Mouse (Mus musculus): ENCODE measurements around the gene Flcn. TPM values are rescaled to one million over a fixed set of nuclear protein-coding genes. Genes with fewer than 3 reads are reported as not detected.
A peak's percentile ranks its signal among the peaks of the same experiment; 100 is the strongest.

Flcn gene
- total RNA-seq, 2 experiments from 2014 or later = 41.9 to 43.6 TPM

DNA sequence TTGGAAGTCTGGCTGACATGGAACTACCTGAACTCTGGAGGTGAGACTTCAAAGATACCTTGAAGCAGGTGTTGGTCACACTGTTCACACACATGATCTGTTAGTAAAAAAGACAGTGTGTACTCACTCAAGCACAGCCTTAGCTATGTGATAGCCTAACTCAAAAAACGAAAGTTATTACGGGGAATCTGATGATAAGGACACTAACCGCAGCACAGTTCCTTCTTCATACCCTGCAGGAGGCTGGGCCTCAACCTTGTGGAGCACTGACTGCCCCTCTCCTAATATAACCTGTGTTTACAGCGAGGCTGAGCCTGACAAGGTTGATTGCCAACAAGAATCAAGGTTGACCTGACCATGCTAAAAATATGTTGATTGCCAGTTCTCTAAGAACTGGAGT, 35.3 kb downstream of the Flcn start:
- intact Hi-C loops (cut with DNase I) = no loop called here
- no peak for DNase-seq

DNA sequence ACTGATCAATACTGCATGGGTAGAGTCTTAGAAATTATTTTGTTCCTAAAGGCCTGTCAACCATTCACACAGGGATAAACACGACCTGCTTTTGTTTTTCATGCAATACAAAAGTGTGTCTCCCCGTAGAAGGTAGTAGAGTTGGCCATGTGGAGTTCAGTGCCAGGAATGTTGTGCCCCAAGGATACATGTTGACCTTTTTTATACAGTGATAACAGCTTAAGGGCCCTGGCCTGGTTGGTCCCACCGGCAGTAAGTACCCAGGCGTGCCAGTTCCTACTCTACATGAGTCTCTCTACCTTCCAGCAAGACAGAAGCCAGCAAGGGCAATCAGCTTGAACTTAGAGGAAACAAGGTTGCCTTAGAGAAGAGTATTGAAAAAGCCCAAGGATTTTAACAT, 36.9 kb downstream of the Flcn start:
- DNase-seq = no peak
- intact Hi-C loops (cut with DNase I) = no loop called here

DNA sequence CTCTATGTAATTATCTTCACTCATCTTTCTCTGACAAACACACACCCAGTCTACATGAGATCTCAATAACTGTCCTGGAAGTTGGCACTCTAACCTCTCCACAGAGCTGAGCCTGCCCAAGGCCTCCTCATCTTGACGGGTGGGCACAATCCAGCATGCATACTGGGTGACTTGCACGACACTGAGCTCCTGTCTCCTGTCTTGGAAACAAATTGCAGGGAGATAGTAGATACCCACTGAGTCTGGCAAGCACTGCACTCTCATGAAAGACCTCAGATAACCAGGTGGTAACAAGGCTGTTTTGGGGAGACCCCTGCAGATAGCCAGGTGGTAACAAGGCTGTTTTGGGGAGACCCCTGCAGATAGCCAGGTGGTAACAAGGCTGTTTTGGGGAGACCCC, 37.5 kb downstream of the Flcn start:
- intact Hi-C loops (cut with DNase I) = no loop called here

DNA sequence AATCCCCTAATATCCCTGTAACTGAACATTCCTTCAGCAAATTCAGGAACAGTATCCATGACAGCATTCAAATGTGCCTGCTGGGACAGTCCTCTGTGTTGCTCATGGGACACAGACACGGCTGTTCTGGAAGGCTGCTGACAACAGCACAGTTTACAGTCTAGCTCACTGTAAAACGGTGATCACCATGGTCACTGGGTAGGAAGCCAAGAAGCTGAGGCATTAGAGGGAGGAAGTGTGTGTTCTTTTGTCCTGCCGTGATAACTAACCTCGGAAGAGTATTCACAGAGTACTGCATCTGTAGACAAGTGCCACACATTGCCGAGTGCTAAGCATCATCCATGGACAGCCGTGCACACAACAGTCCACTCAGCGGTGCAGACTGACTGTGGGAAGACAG, 39.1 kb downstream of the Flcn start:
- DNase-seq = no peak
- intact Hi-C loops (cut with DNase I) = no loop called here

More for the DNA sequence above, 37.5 kb downstream of the Flcn start:
- no peak for DNase-seq

DNA sequence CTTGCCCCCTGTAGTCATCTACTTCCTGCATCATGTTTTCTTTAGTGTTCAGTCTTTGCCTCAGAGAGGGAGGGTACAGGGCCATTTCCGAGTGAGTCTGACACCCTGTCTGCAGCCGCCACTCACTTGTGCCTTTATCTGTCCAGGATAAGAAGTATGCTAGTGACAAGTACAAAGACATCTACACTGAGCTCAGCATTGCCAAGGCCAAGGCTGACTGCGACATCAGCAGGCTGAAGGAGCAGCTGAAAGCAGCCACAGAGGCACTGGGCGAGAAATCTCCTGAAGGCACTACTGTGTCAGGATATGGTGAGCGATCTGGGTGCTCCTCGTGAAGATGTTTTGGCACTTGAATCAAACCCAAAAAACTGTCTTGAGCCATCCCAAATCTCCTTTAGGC, 40.1 kb downstream of the Flcn start:
- intact Hi-C loops (cut with DNase I) = no loop called here
- DNase-seq = no peak

DNA sequence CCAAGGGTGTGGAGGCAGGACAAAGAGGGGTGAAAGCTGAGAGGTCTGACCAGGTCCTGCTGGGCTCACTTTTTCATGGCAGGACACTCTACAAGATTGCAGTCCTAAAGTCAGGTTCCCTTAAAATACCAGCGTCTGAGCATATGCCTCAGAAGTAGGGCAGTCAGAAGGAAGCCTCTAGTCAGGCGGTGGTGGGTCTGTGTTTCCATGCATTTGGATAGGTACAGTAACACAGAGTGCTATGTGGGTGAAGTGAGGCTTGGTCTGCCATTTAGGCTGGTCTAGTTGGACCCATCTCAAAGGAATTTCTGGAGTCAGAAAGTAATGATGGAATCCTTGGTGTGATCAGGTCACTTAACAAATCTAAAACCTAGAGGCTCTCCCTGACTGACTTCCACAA, 40.5 kb downstream of the Flcn start:
- intact Hi-C loops (cut with DNase I) = no loop called here
- no peak for DNase-seq

DNA sequence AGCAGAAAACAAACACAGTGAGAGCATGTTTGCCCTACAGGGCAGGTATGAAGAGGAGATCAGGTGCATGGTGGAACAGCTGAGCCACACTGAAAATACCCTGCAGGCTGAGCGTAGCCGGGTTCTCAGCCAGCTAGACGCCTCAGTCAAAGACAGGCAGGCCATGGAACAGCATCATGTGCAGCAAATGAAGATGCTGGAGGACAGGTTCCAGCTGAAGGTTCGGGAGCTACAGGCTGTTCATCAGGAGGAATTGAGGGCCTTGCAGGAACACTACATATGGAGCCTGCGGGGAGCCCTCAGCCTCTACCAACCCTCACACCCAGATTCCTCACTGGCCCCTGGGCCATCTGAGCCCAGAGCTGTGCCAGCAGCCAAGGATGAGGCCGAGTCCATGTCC, 49.0 kb downstream of the Flcn start:
- no peak for DNase-seq
- intact Hi-C loops (cut with DNase I) = no loop called here

DNA sequence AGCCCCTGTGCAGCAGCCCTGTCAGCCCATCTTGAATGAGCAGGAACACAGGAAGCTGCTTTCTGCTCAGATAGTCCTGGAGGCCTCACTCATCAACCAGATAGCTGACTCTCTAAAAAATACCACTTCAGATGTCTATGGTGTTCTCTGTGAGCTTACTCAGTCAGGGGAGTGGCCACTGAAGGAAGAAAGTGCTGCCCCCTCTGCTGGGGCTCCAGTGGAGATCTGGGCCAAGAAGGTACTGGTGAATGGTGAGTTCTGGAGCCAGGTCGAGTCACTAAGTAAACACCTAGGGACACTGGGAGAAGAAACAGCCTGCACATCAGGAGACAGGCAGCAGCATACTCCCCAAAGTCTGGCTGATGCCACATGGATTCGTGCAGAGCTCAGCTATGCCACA, 50.2 kb downstream of the Flcn start:
- no peak for DNase-seq
- intact Hi-C loops (cut with DNase I) = no loop called here

DNA sequence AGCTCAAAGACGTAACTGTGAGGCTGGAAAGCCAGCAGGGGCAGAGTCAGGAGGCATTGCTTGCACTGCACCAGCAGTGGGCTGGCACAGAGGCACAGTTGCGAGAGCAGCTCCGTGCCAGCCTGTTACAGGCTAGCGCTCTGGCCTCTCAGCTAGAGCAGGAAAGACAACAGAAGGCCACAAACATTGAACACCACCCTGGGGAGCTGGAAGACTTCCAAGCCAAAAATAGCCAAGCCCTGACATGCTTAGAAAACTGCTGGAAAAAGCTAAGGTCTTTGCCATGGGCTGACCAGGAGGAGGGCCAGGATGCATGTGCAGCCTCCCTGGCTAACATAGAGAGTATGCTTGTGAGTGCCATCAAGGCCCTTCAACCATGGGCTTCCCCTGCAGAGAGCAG, 50.6 kb downstream of the Flcn start:
- DNase-seq = peak in 1 of 2 experiments; percentile 43
- intact Hi-C loops (cut with DNase I) = no loop called here

DNA sequence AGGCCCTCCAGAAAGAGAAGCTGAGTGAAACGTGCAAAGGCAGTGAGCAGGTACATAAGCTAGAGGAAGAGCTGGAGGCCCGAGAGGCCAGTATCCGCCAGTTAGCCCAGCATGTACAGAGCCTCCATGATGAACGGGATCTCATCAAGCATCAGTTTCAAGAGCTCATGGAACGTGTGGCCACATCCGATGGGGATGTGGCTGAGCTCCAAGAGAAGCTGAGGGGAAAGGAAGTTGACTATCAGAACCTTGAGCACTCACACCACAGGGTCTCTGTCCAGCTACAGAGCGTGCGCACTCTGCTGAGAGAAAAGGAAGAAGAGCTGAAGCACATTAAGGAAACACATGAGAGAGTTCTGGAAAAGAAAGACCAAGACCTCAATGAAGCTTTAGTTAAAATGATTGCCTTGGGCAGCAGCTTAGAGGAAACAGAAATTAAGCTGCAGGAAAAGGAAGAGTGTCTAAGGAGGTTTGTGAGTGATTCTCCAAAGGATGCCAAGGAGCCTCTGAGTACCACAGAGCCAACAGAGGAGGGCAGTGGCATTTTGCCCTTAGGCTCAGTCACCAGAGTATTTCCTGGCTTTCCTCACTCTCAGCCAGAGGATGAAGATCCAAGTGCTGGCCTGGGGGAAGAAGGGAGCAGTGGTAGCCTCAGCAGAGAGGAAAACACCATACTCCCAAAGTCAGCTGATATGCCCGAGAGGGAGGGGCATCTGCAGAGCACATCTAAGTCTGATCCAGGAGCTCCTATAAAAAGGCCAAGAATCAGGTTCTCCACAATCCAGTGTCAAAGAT, 51.4 kb downstream of the Flcn start:
- no peak for DNase-seq
- intact Hi-C loops (cut with DNase I) = no loop called here

DNA sequence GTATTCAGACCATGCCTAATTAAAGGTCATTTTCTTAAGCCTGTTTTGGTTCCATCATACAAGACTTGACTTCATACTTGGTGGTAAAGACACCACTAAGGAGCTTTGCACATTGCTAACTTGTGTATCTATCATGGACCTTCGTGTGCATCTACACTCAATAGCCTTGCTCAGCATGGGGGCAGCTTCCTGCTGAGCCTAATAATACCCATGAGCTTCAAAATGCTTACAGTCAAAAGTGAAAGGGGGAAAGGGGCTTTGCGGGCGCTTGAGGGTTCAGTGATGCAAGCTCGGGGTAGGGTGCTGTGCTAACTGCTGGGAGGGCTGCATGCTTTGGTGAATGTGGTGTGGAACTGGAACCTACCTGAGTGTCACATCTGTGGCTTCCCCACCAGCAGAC, 53.5 kb downstream of the Flcn start:
- no peak for DNase-seq
- intact Hi-C loops (cut with DNase I) = no loop called here

DNA sequence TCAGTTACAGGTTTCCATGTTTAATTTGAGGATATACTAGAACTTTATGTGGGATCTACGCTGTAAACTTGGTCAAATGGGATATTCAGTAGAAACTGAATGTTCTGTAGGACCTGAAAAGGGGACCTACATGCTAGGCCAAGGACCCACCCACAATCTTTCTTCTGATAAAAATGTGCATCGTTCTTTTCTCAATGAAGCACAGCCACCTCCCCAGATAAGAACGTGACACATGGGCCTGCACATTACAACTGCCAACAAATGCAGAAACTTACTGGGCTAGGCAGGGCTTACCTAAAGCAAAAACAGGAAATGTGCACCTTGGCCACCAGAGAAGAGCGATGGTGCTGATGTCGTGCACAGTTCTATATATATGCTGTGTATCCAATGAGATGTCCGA, 55.3 kb downstream of the Flcn start:
- intact Hi-C loops (cut with DNase I) = no loop called here

DNA sequence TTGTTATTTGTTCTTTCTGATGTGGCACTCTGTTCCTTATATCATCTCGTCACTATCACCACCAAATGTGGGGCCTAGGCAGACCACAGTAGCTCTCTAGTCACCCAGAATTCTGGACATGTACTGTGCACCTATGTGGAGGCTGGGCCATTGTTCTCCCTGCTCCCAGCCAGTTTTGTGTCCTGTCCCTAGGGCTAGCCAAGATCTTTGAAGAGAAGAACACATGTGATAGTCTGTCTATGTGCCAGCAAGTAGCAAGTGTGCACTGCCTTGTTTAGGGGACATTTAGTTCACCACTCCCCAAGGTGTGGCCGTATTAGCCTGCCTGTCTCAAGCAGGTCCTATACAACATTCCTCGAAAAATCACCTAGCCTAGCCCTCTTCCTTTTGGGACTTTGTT, 60.8 kb downstream of the Flcn start:
- no peak for DNase-seq
- intact Hi-C loops (cut with DNase I) = loop anchor here (10.0 kb wide), 2 partner anchors 224 to 464 kb away; partner anchors contain the start of gene Zkscan17

More for the DNA sequence above, 55.3 kb downstream of the Flcn start:
- no peak for DNase-seq

DNA sequence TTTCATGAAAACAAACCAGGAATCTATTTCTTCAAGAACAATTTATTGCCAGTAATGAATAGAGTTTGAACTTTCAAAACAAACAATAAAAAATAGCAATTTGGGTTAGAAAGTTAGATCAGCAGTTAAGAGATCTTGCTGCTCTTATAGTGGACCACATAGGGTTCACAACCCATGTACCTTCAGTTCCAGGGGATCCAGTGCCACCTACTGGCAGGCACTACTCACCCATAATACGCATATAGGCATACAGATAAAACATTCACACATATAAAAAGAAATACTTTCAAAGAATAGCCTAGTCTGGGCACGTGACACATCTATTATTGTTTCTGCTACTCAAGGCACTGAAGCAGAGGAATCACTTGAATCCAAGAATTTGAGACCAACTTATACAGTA, 63.2 kb downstream of the Flcn start:
- no peak for DNase-seq

DNA sequence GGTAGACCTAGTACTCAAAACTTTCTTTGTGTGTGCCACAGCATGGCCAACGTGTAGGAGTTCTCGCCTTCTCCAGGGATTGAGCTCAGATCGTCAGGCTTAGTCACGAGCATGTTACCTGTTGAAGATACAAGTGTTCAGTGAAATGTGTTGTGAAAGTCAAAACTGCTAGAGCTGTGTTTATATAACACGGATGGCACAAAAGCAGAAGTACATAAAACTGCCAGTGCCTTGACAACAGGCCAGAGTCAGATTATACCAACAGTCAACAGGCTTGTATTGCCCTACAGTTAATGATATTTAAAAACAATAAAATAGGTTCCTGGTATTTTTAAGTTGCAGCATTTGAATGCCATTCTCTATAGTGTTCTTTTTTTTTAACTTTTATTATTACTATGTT, 64.0 kb downstream of the Flcn start:
- no peak for DNase-seq
- intact Hi-C loops (cut with DNase I) = loop anchor here (10.0 kb wide), 2 partner anchors 221 to 461 kb away; partner anchors contain the start of gene Zkscan17

More for the DNA sequence above, 63.2 kb downstream of the Flcn start:
- intact Hi-C loops (cut with DNase I) = loop anchor here (10.0 kb wide), 2 partner anchors 222 to 462 kb away; partner anchors contain the start of gene Zkscan17

DNA sequence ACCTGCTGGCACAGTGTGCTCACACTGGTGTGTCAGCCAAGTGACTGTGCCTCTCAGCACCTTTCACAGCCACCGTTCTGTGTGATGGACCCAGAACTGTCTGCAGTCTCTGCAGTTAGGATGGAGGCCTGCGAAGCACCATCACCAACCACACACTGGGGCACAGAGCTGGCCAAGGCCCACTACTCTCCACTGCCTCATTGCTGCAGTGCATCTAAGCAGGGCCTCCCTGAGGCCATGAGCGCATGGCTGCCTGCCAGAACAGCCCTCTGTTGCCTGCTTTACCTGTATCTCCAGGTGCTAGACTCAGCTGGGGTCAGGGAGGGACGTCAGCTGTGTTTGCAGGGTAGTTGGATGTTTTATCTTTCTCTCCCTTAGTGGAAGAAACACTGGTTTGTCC, 65.4 kb downstream of the Flcn start:
- DNase-seq = no peak
- intact Hi-C loops (cut with DNase I) = loop anchor here (10.0 kb wide), 2 partner anchors 220 to 460 kb away; partner anchors contain the start of gene Zkscan17

DNA sequence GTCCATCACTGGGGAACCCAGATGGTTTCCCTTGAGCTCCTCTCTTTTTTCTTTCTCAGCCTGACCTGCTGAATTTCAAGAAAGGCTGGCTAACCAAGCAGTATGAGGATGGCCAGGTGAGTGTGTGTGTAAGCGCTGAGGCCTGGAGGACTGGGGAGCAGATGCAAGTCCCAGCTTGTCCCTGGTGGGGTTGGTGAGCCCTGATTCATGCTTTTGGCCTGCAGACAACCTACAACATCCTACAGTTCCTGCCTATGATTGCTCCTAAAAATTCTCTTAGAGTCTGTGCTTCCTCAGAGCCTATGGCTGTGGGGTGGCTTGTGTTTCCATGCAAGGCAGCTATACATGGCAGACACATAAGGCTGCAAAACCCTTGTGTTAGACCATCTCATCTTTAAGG, 66.1 kb downstream of the Flcn start:
- DNase-seq = no peak
- intact Hi-C loops (cut with DNase I) = loop anchor here (10.0 kb wide), 2 partner anchors 219 to 459 kb away; partner anchors contain the start of gene Zkscan17

DNA sequence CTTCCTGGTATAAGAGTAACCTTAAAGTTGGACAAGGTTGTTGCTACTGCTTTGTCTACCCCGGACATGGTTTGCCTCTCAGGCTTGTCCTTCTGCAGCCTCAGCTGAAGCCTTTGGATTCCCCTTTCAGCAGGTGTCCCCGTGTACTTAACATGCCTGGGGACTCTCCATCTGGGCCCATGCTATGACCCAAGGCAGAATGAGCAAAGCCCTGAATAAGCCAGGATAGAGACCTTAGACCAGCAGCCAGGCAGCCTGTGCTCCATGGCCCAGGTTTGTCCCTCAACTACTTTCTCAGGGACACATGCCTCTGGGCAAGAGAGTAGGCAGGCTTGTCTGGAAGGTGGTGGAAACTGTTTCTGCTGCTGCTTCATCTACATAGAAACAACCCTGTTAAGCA, 66.5 kb downstream of the Flcn start:
- intact Hi-C loops (cut with DNase I) = loop anchor here (10.0 kb wide), 2 partner anchors 219 to 459 kb away; partner anchors contain the start of gene Zkscan17
- DNase-seq = no peak

DNA sequence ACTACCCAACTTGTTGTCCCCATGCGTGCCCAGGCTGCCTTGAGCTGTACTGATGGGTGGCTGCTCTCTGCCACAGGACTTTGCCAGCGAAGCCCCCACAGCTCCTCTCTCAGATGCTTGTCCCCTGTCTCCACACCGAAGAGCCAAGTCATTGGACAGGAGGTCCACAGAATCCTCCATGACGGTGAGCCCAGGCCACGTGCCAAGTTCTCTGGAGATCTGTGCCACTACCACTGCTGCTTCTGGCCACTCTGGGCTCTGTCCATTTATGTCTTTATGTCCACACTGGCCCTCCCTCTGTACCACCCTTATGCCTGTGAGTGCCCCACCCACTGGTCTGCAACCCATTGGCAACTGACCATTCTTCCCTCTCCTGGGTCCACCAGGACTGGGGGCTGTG, 67.9 kb downstream of the Flcn start:
- DNase-seq = no peak
- intact Hi-C loops (cut with DNase I) = loop anchor here (10.0 kb wide), 2 partner anchors 217 to 457 kb away; partner anchors contain the start of gene Zkscan17
